Mouse (Mus musculus) spleen, embryonic (tissue): ENCODE measurements around the gene Nln.

Experiments used
- CTCF ChIA-PET: fragments of 350-600 bp; sonication (Branson Sonifier 250); formaldehyde crosslinking; loops from one replicate; lab custom pipeline; 2022; lab: Charles Lee

The Nln gene

DNA sequence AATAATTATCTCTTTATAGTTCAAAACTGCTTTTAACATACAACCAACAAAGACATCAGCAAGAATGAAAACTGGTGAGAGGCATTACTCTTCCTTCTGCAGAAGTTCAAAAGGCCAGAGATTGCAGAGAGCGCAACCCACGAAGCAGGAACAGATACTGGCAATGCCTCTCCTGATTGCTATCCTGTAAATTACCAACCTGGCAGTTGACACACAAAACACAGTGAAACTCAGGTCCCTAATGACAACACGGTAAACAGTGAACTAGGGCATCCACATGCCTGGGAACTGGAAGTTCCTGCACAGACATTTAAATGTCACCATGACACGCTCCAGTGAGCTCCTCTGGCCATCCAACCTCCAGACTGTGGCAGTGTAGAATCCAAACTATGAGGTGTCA is 65.1 kb downstream of the Nln start:
- CTCF ChIA-PET: no interaction called here

DNA sequence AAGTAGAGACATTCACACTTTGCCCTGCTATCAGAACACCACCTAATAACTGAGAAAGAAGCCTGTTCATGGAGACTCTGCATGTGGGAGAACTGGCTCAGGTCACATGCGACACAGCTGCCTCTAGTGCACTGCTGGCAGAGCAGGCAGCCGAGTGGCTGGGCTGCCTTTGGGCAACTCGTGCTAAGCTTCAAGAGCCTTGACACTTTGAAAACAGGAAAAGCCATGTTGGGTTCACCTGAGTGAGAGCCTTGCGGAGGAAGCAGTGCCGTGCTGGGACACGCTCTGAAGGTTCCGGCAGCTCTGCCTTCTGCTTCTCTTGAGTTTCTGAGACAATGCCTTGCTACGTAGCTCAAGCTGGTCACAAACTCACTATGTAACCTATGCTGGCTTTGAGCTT is 66.7 kb downstream of the Nln start:
- CTCF ChIA-PET: no interaction called here

DNA sequence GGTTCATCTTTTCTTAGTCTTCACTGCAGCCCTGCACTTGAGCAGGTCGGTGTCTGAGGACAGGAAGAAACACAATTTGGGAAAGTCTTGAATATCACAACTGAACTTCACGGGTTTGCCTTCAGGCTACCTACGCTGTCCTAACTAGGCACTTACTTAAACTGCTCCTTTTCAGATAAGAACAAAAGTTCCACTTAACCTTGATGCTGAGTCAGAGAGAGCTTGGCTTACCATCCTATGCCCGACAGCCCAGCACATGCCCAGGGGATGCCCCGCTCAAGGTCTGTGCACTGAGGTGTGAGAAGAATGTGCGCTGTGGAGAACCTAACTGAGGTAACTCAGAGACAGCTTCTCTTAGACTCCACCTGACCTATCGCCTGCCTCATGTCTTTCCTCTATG is 67.9 kb downstream of the Nln start:
- CTCF ChIA-PET: no interaction called here

GRCm38 (mm10) chr13:104040950-104041349 is 68.5 kb downstream of the Nln start:
- CTCF ChIA-PET: no interaction called here

DNA sequence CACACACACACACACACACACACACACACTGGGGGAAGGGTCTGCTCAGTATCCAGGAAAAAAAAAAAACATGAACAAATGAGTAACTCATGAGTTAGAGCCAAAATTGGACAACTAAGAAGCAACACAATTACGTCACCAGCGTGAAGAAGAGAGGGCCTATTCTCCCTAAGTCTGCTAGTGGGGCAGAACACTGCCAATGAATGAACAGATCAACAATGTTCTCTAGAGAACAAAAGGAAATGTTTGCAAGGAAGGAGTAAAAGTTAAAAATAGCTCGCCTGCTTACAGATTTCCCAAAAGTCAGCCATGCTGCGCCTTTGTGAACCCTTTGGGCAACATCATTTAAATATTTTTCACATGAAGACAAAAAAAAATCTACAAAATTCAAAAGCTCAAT is 69.6 kb downstream of the Nln start:
- CTCF ChIA-PET: no interaction called here

GRCm38 (mm10) chr13:104038891-104039290 is 70.5 kb downstream of the Nln start:
- CTCF ChIA-PET: no interaction called here

- CTCF ChIA-PET: no interaction called here
Observed at GRCm38 (mm10) chr13:104038358-104038757, 71.1 kb downstream of the Nln start.

GRCm38 (mm10) chr13:104037531-104038290 is 71.7 kb downstream of the Nln start:
- CTCF ChIA-PET: no interaction called here

- CTCF ChIA-PET: no interaction called here
Observed at GRCm38 (mm10) chr13:104036494-104037290, 72.7 kb downstream of the Nln start.

- CTCF ChIA-PET: no interaction called here
Observed at GRCm38 (mm10) chr13:104035651-104036050, 73.8 kb downstream of the Nln start.

- CTCF ChIA-PET: no interaction called here
Observed at GRCm38 (mm10) chr13:104034854-104035253, 74.6 kb downstream of the Nln start.

GRCm38 (mm10) chr13:104032620-104033133 is 76.7 kb downstream of the Nln start:
- CTCF ChIA-PET: no interaction called here

DNA sequence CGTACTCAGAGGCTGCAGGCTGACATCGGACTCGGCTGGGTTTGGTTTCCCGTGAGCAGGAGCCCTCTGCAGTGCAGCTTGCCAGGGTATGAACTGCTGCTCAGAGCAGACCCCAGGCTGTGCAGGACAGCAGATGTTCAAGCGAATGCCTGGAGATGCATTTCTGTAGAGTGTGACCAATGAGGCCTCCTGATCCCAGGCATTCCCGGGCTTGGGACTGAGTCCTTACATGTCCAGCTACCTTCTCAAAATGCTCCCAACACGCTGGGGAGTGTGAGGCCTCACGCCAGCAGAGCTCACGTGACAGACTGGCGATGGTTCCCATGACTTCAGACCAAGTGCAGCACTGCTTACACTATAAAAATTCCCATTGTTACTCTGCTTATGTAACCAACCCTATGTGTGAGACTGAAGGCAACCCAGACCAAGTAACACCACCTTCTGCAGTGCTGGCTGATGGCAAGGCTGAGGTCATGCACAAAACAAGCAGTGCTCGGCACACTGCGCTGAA is 77.5 kb downstream of the Nln start:
- CTCF ChIA-PET: no interaction called here

GRCm38 (mm10) chr13:104030956-104031355 is 78.5 kb downstream of the Nln start:
- CTCF ChIA-PET: no interaction called here

DNA sequence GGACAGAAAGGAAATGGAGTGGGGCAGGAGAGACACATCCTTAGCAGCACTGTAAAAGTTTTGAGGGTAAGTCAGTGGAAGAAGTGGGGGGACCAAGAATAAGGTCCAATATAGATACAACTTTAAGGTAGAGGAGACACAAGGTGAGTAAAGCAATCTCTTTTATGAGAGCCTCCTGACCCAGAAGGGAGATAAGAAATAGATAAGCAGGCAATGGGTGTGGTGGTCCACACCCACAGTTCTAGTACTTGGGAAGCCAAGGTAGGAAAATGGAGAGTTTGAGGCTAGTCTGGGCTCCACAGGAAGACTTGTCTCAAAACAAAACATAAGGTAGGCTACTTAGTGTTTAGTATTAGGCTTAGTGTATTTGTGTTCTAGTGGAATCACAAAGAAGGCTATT is 79.9 kb downstream of the Nln start:
- CTCF ChIA-PET: no interaction called here

- CTCF ChIA-PET: interaction anchor here (0.6 kb wide), 1 partner anchor 28 kb away, joined by 29 read pairs; no protein-coding TSS in a partner anchor
Observed at GRCm38 (mm10) chr13:104029089-104029488, 80.3 kb downstream of the Nln start.

GRCm38 (mm10) chr13:104026525-104026924 is 82.9 kb downstream of the Nln start:
- CTCF ChIA-PET: no interaction called here

- CTCF ChIA-PET: no interaction called here
Observed at GRCm38 (mm10) chr13:104025710-104025995, 83.8 kb downstream of the Nln start.

GRCm38 (mm10) chr13:104024856-104025709 is 84.3 kb downstream of the Nln start:
- CTCF ChIA-PET: no interaction called here

DNA sequence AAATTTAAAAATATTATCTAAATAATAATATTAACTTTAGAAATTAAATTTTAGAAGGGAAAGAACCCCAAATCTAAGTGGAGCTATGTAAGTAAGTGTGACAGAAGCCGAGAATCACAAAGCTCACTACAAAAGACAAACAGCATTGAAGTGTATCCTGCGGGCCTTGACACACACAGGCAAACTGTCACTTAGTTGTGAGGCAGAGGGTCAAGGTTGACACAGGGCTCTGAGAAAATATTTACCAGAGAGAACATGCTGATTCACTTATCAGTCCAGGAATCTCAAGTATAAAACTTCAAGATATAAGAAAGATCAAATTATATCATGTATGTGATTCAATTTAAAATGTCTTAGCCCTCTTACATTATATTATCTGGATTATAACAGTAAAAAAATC is 85.1 kb downstream of the Nln start:
- CTCF ChIA-PET: no interaction called here

GRCm38 (mm10) chr13:104023356-104023911 is 86.0 kb downstream of the Nln start:
- CTCF ChIA-PET: no interaction called here
